Mouse (Mus musculus) ES-E14 (cell line): Measurements from ENCODE around the gene Vmn1r117. TPM values are rescaled to one million over a fixed set of nuclear protein-coding genes. Genes with fewer than 3 reads are reported as not detected.
"Not testable (repeated sequence)": the region's sequence is repeated elsewhere in the genome, so short reads cannot be mapped to it uniquely, and the experiment has no call there.

ENCODE experiments used
- DNase-seq: peaks from one replicate; pipeline ENCODE4 v3.0.0-alpha.2; 2013; ENCODE audit warnings: low read depth, low spot score
- H3K27ac ChIP-seq: 2 replicates; pipeline ENCODE4 v1.5.1; 2012; ENCODE audit warnings: low read depth, mild to moderate bottlenecking, low read length, moderate library complexity, mixed read lengths; ENCODE audit not compliant: poor library complexity, insufficient read depth, severe bottlenecking
- H3K36me3 ChIP-seq: 2 replicates; pipeline ENCODE4 v1.6.1; 2012; ENCODE audit warnings: mild to moderate bottlenecking, low read length, moderate library complexity, mixed read lengths; ENCODE audit not compliant: control insufficient read depth, poor library complexity, insufficient read depth, severe bottlenecking
- H3K4me1 ChIP-seq, 2 experiments: fragments of 150-350 bp in 1 of 2; sonication (generic) in 1 of 2; 2 replicates each; pipeline ENCODE4 v1.6.1; 2012; ENCODE audit warnings: low read length in 2 of 2, mild to moderate bottlenecking in 1 of 2, mixed read lengths in 1 of 2; ENCODE audit not compliant: control insufficient read depth in 2 of 2, insufficient read depth in 2 of 2, poor library complexity in 1 of 2
- H3K4me3 ChIP-seq, 2 experiments: fragments of 150-350 bp in 1 of 2; sonication (generic) in 1 of 2; 2 replicates each; pipeline ENCODE4 v1.5.1; 2012; ENCODE audit warnings: low read length in 2 of 2, low read depth in 1 of 2, mild to moderate bottlenecking in 1 of 2, mixed read lengths in 1 of 2; ENCODE audit not compliant: insufficient read depth in 1 of 2, poor library complexity in 1 of 2, severe bottlenecking in 1 of 2
- H3K9ac ChIP-seq: 2 replicates; pipeline ENCODE4 v1.6.1; 2012; ENCODE audit warnings: low read depth, mild to moderate bottlenecking, low read length, mixed read lengths; ENCODE audit not compliant: poor library complexity, insufficient read depth, severe bottlenecking
- H3K9me3 ChIP-seq: fragments of 150-350 bp; sonication (generic); 2 replicates; pipeline ENCODE4 v1.6.1; 2012; ENCODE audit warnings: low read depth, mild to moderate bottlenecking, low read length; ENCODE audit not compliant: control insufficient read depth, insufficient read depth
- in situ Hi-C, 2 experiments: fragments of 600-800 bp; cut with MboI; formaldehyde crosslinking; loops; one replicate each; pipeline ENCODE4 v1.15.1; 2025; ENCODE audit warnings: low sequenced_read_pairs in 2 of 2, inconsistent platforms in 1 of 2; ENCODE audit not compliant: unreplicated experiment in 2 of 2
- total RNA-seq: library from RNA; depleted of rRNA; stranded (reverse); fragments of 300-350 nt; gene quantifications from 2 replicates; pipeline ENCODE4 v1.2.3, GENCODE M21; 2012; rRNA removed

Vmn1r117 gene
- total RNA-seq: not detected in 2 replicates

GRCm38 (mm10) chr7:20884021-20884420 lies at the start of gene Vmn1r117:
TSS of gene Vmn1r117 (minus strand) at chr7:20884121.
- in situ Hi-C loops, H3K9ac ChIP-seq, H3K4me1 ChIP-seq, DNase-seq, H3K4me3 ChIP-seq, H3K9me3 ChIP-seq, H3K27ac ChIP-seq, H3K36me3 ChIP-seq: not testable (repeated sequence)

- H3K4me1 ChIP-seq, H3K27ac ChIP-seq, H3K9ac ChIP-seq, H3K9me3 ChIP-seq, DNase-seq, H3K36me3 ChIP-seq, in situ Hi-C loops, H3K4me3 ChIP-seq: not testable (repeated sequence)
Measured at GRCm38 (mm10) chr7:20912247-20912646, 28.3 kb upstream of the Vmn1r117 start, which contains the start of gene Vmn1r118. TSS of gene Vmn1r118 (minus strand) at chr7:20912347.

- in situ Hi-C loops, H3K9me3 ChIP-seq, H3K9ac ChIP-seq, DNase-seq, H3K4me3 ChIP-seq, H3K36me3 ChIP-seq, H3K27ac ChIP-seq, H3K4me1 ChIP-seq: not testable (repeated sequence)
Measured at GRCm38 (mm10) chr7:20871956-20872355, 12.0 kb downstream of the Vmn1r117 start, which contains the start of gene Vmn1r116. TSS of gene Vmn1r116 (plus strand) at chr7:20872256.

GRCm38 (mm10) chr7:20844885-20845284 lies 39.0 kb downstream of the Vmn1r117 start, which contains the start of gene Vmn1r115:
TSS of gene Vmn1r115 (minus strand) at chr7:20844985.
- H3K36me3 ChIP-seq, H3K9ac ChIP-seq, H3K9me3 ChIP-seq, DNase-seq, H3K4me1 ChIP-seq, in situ Hi-C loops, H3K4me3 ChIP-seq, H3K27ac ChIP-seq: not testable (repeated sequence)

Other genes starting within 250 kb of the Vmn1r117 start
- gene Vmn1r107, start 215.2 kb downstream of the Vmn1r117 start, total RNA-seq: not detected in 2 replicates
- gene Vmn1r111, start 180.9 kb downstream of the Vmn1r117 start, total RNA-seq: not detected in 2 replicates
- gene Gm10668, start 153.5 kb downstream of the Vmn1r117 start, total RNA-seq: not detected in 2 replicates
- not detected in 2 replicates for gene Vmn1r112, start 112.9 kb downstream of the Vmn1r117 start, total RNA-seq
- gene Vmn1r113, start 96.8 kb downstream of the Vmn1r117 start, total RNA-seq: not detected in 2 replicates
- not detected in 2 replicates for gene Vmn1r114, start 71.9 kb downstream of the Vmn1r117 start, total RNA-seq
- not detected in 2 replicates for gene Vmn1r115, start 39.1 kb downstream of the Vmn1r117 start, total RNA-seq
- not detected in 2 replicates for gene Vmn1r116, start 11.9 kb downstream of the Vmn1r117 start, total RNA-seq
- not detected in 2 replicates for gene Vmn1r118, start 28.2 kb upstream of the Vmn1r117 start, total RNA-seq
- gene Vmn1r119, start 128.3 kb upstream of the Vmn1r117 start, total RNA-seq: not detected in 2 replicates
- not detected in 2 replicates for gene Vmn1r120, start 169.7 kb upstream of the Vmn1r117 start, total RNA-seq
- gene Vmn1r121, start 214.4 kb upstream of the Vmn1r117 start, total RNA-seq: not detected in 2 replicates